Mouse (Mus musculus) thymus, postnatal 25 days (tissue): ENCODE measurements around the gene Nit1.
A peak's percentile ranks its signal among the peaks of the same experiment; 100 is the strongest.

ENCODE experiments used
- DNase-seq: peaks from one replicate; pipeline ENCODE4 v3.0.0; 2022

Nit1 gene

DNA sequence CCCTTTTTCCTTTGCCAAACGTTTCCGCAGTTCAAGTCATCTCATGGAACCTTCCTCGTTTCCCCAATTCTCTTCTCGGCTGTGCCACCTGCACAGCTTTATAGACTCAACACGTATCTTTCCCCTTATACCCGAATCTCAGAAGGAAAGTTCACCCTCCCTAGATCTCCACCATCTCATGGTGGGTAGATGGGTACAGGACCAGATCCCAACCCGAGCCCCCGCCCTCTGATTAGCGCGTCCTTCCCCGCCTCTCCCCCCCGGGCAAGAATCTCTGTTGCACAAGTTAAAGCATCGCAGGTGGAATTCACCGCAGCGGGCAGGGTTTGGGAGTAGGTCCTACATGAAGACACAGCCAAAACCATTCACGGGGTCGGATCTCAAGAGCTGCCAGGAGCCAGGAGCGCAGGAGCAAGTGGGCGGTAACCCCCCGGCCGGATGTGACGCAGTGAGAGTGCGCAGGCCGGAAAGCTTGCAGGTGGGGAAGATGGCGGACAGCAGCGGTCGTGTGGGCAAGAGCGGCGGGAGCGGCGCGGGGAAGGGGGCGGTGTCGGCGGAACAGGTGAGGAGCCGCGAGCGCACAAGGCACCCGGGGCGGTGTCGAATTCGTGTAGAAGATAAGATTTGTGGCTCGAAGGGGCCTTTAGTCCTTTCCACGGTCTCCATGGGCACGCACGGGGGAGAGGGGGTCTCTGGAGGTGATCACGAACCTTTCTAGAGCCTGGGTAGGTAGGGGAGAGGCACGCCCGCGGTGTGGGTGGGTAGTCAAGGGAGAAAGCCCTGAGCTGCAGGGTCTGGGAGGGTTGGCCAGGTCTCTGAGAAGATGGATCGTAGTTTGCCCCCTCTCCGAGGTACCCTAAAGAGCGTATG, at the start of gene Nit1, which contains the start of gene Pfdn2:
Gene Nit1, minus strand, starts transcription at position 422 of the 870 bp plus-strand sequence.
Gene Pfdn2, plus strand, starts transcription at position 446 of the 870 bp plus-strand sequence.
- DNase-seq, result peak; percentile 91

DNA sequence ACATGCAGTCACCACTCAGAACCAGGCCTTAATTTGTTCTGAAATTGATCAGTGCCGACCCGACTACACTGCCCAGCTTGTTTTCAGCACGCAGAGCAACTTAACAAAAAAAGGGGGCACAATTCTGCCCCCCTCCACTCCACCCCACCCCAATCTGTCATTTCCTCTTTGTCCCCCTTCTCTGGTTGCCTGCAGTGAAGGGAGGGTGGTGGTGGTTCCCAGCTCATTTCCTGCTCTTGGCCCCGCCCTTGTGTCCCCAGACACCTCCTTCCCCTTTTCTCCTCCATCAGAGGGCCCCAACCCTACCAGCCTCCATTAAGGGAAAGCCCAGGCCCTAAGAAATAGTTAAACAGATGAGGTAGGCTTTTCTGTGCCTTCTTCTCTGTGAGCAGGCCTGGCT, 44.7 kb upstream of the Nit1 start:
- DNase-seq, result peak; percentile 80

DNA sequence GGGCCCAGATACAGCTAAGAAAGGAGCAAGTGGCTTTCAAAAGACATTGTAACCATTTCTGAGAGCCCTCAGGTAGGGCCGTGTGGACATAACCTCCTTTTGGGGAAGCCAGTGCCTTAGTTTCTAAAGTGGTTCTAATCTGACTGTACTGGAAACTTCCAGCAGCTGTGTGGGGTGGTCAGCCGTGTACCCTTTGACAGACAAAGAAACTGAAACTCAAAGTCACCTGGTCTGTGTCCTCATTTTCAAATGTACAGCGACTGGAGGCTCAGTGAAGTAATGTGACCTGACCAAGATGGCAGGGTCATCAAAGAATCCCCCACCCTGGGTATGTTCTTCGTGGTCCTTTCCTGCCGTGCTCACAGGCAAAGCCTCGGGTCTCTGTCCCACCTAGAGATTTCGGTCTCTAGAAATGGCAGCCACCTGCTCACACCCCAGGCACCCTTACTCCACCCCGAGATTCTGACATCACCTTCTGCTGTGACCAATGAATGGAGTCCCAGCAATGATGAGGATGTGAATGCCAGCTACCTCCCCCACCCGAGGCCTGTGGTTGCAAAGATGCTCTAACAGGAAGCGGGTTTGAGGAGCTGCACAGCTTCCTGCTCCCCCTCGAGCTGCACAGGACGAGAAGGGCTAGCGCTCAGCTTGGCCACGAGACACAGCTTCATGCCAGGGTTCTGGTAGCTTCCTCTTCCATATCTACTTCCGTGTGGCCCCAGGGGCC, 43.1 kb upstream of the Nit1 start, which contains the start of gene Arhgap30:
Gene Arhgap30, plus strand, starts transcription at position 579 of the 727 bp plus-strand sequence.
- peak; percentile 93 for DNase-seq

- DNase-seq, result peak; percentile 72
Measured at GRCm38 (mm10) chr1:171387099-171387498, 41.7 kb upstream of the Nit1 start.

DNA sequence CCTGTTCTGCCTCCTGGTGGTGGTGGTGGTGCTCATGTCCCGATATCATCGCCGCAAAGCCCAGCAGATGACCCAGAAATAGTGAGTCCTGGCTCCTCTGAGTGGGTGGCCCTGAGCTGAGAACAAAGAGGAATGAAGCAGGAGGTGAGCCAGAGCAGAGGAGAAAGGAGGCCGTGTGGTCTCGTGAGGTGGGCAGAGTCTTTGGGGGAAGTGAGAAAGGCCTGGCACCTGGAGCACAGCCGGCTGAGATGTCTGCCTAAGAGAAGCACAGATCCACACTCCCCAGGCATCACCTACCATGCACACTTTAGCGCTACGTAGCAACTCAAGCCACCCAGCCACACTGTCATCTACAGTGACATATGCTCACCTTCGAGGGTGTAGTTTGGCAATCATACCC, 39.7 kb upstream of the Nit1 start:
- no peak for DNase-seq

DNA sequence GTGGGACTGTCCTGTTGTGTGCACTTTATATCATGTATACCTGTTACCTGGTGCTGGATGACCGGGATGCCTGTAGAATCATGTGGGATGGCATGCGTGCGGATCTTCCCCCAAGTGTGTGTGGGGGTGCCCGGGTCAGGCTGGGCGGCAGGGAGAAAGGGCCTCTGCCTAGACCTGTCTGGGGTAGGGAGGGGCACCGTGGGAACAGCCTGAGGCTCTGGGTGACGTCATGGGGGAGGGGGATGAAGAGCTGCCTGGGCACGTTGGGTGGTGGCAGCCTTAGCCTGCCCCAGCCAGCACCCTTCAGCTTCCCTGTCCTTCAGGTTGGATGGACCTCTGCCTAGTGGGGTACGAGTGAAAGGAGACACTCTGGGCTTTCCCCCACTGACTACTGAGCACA, 38.9 kb upstream of the Nit1 start:
- no peak for DNase-seq

DNA sequence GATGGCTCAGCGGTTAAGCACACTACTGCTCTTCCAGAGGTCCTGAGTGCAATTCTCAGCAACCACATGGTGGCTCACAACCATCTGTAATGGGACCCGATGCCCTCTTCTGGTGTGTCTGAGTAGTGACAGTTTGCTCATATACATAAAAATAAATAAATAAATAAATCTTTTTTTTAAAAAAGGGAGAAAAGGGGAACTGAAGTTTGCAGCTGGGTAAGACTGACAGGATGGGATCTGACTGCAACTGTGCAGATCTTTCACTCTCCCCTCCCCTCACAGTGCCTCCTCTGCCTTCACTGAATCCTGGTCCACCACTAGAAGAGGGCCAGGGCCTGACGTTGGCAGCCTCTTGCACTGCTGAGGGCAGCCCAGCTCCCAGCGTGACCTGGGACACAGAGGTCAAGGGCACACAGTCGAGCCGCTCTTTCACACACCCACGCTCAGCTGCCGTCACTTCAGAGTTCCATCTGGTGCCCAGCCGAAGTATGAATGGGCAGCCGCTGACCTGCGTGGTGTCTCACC, 36.7 kb upstream of the Nit1 start:
- no peak for DNase-seq

GRCm38 (mm10) chr1:171379935-171380599, 34.6 kb upstream of the Nit1 start:
- peak; percentile 77 for DNase-seq

DNA sequence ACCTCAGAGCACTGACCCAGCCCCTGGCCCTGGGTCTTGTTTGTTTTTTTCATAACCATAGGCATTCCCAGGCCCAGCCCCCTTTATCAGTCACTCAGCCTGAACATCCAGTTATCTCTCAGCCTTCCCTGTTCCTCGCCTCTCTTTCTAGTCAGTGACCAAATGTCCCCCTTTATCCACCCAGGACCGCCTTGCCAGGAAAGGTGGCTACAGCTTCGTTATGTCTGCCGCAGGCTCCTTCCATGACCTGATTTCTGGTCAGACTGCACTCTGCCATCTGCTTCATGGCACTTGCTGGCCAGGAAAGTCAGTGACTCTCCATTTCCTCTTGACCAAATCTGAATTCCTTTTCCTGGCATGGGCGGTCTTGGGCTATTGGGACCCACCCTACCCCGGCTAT, 32.9 kb upstream of the Nit1 start:
- DNase-seq, result no peak

- no peak for DNase-seq
Measured at GRCm38 (mm10) chr1:171375646-171376097, 30.2 kb upstream of the Nit1 start.

DNA sequence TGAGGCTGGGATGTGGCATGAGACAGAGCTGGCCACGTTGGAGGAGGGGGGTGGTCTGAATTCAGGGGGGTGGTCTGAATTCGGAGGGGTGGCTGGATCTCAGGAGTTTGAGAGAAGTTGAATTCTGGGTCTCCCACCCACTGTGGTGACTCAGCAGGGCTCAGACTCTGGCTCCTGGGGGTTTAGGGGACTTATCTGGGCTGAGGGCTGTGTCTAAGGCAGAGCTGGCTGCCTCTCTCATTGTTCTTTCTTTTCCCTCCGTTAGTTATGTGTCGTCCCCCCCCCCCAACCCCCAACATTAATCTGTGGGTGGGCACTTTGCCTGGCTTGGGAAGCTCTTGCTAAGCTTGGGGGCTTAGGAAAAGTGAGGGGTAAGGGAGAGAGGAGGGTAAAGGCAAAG, 28.5 kb upstream of the Nit1 start:
- DNase-seq, result no peak

DNA sequence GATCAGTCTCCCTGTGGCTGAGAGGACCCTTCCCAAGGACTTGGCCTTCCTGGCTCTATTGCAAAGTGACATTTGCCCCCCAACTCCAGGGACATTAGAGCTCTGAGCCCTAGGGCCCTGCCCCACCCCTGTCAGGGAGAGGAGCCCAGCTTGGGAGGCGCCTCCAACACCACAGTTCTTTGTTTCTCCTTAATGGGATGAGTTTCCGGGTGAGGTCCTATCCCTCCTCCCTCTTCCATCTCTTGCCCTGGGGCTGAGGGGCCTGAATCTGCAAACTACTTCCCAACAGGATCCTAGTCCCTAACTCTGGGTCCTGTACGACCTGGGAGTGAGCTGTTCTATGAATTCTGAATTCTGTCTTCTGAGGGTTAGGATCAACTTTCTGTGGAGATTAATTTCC, 27.4 kb upstream of the Nit1 start:
- DNase-seq, result no peak

DNA sequence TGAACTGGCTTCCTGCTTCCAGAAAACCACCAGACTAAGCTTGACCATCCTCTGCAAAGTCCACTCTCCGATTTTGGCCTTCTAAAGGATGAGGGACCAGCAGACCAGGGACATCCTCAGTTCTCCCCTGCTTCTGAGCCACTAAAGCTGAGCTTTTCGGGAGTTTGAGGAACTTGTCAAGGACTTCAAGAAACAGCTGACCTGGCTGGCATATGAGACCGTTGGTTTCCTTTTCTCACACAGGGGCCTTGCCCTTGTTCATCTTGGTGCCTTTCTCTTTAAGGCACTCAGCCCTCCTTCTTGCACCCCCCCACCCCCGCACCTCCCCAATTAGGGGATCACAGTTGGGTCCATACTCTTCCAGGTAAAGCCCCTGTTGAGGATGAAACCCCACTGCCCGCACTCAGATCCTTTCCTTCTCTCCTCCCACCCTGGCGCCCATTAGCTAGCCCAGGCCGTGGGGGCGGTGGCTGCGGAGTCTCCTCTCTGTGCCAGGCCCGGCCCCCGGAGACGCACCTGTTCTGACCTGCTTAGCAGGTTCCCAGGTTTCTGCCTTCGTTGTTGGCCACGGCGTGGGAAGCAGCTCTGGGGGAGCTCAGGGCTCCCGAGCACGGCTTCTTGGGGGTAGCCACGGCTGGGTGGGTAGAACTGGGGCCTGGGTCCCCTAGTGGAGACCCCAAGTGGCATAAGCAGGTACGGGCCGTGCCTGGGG, 24.6 kb upstream of the Nit1 start, which contains the start of gene Nectin4:
Gene Nectin4, plus strand, starts transcription at position 255 of the 712 bp plus-strand sequence.
- DNase-seq, result no peak

GRCm38 (mm10) chr1:171365934-171366333, 20.5 kb upstream of the Nit1 start:
- DNase-seq, result no peak

DNA sequence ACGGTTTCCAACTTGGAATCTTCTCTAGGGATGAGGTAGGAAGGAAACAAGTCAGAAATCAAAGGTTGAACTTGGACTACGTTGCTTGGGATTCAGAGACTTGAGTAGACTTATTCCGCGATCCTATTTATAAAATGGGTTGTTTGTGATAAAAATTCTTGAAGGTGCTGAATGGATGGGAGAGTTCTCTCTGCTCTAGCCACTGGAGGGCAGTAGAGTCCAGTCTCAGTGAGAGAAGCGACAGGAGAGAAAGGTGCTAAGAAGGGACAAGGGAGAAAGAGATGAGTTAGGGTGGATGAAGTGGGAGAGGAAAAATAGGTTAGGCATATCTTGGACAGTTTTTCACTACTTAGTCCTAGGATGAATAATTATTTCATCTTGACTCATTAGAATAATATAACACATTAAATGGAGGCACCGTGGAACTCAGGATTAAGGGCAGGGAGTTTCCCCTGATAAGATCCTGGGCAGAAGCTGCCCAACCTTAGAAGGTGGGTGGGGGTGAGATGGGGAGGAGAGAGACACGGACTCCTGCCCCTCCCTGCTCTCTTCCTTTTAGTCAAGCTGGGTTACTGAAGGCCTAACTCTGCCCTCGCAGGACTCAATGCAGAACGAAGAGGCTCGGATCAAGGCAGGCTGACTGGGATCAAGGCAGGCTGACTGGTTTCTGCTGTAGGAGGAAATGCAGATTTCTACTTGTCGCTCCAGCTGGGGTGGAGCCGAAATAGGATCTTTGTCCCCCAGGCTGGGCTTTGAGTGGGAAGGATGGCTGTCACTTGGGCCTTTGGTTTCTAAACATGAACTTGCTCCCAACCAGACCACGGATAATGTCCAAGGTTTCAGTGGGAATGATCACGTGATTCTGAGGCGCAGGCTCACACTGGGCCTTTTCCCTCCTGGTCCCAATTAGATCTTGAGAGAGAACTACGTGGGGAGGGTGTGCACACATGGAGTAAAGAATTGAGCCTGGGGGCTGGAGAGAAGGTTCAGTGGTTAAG, 16.0 kb upstream of the Nit1 start:
- DNase-seq, result peak; percentile 78

DNA sequence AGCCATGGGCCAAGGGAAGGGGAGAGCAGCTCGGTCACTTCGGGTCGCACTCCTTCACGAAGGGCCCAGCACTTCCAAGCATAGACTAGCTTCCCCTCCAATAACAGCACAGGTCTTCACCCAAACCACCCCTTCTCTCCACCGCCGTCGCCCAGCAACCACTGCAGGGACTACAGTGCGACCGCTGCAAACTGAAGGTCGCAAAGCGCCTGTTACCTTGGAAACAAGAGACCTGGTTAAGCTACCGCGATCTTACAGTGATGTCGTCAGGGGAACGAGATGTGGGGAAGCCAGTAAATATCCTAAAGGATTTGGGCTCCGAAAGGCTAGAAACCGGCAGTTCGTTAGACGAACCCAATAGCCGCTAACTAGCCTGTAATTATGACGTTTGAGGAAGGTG, 15.2 kb upstream of the Nit1 start, which contains the start of gene Klhdc9:
Gene Klhdc9, minus strand, starts transcription at position 143 of the 400 bp plus-strand sequence.
- peak; percentile 89 for DNase-seq

DNA sequence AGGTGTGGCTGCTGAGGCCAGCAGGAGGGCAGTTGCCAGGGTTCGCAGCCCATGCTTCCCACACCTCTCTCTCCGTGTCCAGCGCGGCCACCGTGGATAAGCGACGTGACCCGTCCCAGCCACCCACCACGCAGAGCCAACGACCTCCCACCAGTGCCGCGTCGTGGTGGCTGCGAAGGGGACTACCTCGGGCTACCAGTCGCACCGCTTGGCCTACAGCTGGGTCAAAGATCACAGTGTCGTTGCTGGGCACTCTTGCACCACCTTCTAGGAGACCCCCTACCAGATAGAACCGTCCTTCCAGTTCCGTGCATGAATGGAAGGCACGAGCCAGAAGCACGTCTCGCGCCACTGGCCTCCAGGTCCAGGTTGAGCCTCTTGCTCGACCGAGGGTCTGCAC, 14.8 kb upstream of the Nit1 start:
- no peak for DNase-seq

DNA sequence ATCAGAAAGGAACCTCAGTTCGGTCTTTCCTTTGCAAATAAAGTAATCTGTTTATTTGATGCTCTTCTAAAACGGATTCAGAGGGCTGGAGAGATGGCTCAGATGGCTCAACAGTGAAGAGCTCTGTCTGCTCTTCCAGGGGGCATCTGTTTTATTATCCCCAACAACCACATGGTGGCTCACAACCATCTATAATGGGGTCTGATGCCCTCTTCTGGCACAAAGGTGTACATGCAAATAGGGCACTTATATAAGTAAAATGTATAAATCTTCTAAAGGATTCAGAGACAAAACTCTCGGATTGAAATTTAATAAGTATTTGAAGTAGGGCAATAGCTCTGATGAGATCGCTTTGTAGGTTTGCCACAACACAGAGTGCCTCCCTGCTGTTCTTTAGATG, 13.0 kb upstream of the Nit1 start:
- peak; percentile 50 for DNase-seq

DNA sequence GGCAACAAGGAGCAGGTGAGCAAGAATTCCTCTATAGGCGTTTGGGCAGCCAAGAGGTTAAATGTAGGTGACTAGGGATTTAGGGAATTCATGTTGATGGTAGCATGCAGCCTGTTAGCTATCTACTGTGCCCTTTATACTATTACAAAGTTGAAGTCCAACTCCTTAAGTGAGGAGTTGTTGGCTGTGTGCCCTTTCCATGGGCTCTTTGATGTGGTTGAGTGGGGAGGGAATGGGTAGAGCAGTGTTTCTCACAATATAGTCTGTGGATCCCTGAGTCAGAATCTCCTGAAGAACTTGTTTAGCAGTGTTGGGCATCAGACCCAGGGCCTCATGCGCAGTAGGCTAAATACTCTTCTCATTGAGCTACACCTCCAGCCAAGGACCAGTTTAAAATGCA, 11.4 kb upstream of the Nit1 start:
- DNase-seq, result no peak

DNA sequence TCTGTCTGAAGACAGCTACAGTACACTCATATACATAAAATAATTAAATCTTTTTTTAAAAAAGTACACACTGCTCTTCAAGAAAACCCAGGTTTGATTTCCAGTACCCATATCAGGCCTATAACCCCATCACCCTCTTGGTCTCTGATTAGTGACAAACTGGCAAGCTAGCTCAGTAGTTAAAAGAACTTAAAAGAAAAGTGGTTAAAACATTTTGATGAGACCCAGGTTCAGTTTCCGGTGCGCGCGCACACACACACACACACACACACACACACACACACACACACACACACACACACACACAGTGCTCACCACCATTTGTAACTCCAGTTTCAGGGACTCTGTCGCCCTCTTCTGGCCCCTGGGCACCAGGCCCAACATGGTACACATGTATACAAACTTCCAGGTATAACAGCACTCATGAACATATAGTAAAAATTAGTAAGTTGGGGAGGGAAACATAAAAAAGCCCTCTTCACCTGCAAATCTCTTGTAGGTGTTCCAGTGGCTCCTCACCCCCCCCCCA, 10.4 kb upstream of the Nit1 start:
- peak; percentile 62 for DNase-seq

- no peak for DNase-seq
Measured at GRCm38 (mm10) chr1:171349210-171349609, 3.8 kb upstream of the Nit1 start.
